Mouse (Mus musculus) liver, adult 2 months (tissue): ENCODE data around the gene Nrbf2. TPM values are rescaled to one million over a fixed set of nuclear protein-coding genes. Genes with fewer than 3 reads are reported as not detected.

Source experiments
- DNase-seq: peaks from one replicate; pipeline ENCODE4 v3.0.0-alpha.2; 2011; ENCODE audit warnings: low read depth, low spot score; ENCODE audit errors: extremely low read depth
- H3K27ac ChIP-seq: fragments of 200-500 bp; replicated peaks from 2 replicates; pipeline ENCODE4 v1.5.1; 2012; ENCODE audit warnings: low read depth, mild to moderate bottlenecking, control low read depth, inconsistent platforms, low read length; ENCODE audit not compliant: insufficient read depth
- H3K27me3 ChIP-seq: fragments of 200-500 bp; 2 replicates; pipeline ENCODE4 v1.6.1; 2012; ENCODE audit warnings: mild to moderate bottlenecking, moderate library complexity, low read length, inconsistent platforms; ENCODE audit not compliant: control insufficient read depth, insufficient read depth
- H3K36me3 ChIP-seq: fragments of 200-500 bp; 2 replicates; pipeline ENCODE4 v1.6.1; 2012; ENCODE audit warnings: low read length, inconsistent platforms; ENCODE audit not compliant: control insufficient read depth, insufficient read depth
- H3K4me1 ChIP-seq: fragments of 200-500 bp; 2 replicates; pipeline ENCODE4 v1.6.1; 2011; ENCODE audit warnings: low read length; ENCODE audit not compliant: control insufficient read depth, insufficient read depth
- H3K4me3 ChIP-seq: fragments of 200-500 bp; 2 replicates; pipeline ENCODE4 v1.5.1; 2011; ENCODE audit warnings: low read depth, mild to moderate bottlenecking, control low read depth, low read length, moderate library complexity; ENCODE audit not compliant: insufficient read depth
- H3K79me2 ChIP-seq: fragments of 200-500 bp; 2 replicates; pipeline ENCODE4 v1.6.1; 2012; ENCODE audit warnings: inconsistent platforms, mild to moderate bottlenecking, low read length, moderate library complexity; ENCODE audit not compliant: control insufficient read depth, insufficient read depth
- H3K9ac ChIP-seq: fragments of 200-500 bp; 2 replicates; pipeline ENCODE4 v1.6.1; 2012; ENCODE audit warnings: low read depth, mild to moderate bottlenecking, control low read depth, inconsistent platforms, low read length
- CTCF ChIP-seq: fragments of 200-500 bp; IDR thresholded peaks from 2 replicates; pipeline ENCODE4 v1.5.1; 2011; ENCODE audit warnings: low read depth, low read length, control low read depth
- POLR2A ChIP-seq: fragments of 200-500 bp; IDR thresholded peaks from 2 replicates; pipeline ENCODE4 v1.6.1; 2011; ENCODE audit warnings: low read length, control low read depth; ENCODE audit not compliant: insufficient read depth; ENCODE audit errors: extremely low read depth
- WGBS: fragments of 180-500 bp; shearing (Covaris S2); methylation state at CpG from one replicate; pipeline ENCODE4 v1.1.7; 2018; 5-methylcytosine and 5-hydroxymethylcytosine counted together
- polyA plus RNA-seq: library from polyadenylated mRNA; depleted of rRNA; stranded (reverse); fragments of >200 nt; gene quantifications from 2 replicates; pipeline ENCODE4 v1.2.3, GENCODE M21; 2012; rRNA removed
- total RNA-seq: library from RNA; depleted of rRNA; stranded (reverse); fragments of >200 nt; gene quantifications from 2 replicates; pipeline ENCODE4 v1.2.3, GENCODE M21; 2014; rRNA removed

Nrbf2 gene
- total and polyA plus RNA-seq, 2 experiments = 11.3 to 13.6 TPM

DNA sequence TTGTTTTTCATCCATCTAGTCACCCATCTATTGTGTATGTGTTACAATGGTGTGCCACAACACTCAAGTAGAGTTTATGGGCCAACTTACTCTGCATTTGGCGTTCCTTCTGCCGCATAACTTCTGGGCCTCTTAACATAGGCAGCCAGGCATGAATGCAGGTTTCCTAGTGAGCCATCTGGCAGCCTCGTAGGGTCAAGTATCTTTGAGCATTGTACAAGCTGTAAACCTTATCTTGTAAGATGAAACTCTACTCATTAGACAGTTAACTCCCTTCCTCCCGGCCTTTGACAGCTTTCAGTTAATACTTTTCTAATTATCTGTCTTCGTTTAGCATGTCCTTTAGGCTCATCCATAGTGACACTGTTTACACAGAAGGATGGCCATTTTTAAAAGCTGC is 63.8 kb downstream of the Nrbf2 start:
- H3K27ac ChIP-seq = no peak overlapping the region
- no peak overlapping the region for H3K9ac ChIP-seq
- H3K79me2 ChIP-seq = peaks cover 12% of the 10 kb centered on the region
- WGBS = 82% methylated on average over 5 of the region's 5 CpGs
- peaks cover 14% of the 10 kb centered on the region for H3K4me1 ChIP-seq
- TF ChIP-seq POLR2A (no peak), CTCF (no peak)
- no peak overlapping the region for H3K4me3 ChIP-seq
- peaks cover 53% of the 10 kb centered on the region for H3K36me3 ChIP-seq
- DNase-seq = no peak
- no peaks in the 10 kb centered on the region for H3K27me3 ChIP-seq

DNA sequence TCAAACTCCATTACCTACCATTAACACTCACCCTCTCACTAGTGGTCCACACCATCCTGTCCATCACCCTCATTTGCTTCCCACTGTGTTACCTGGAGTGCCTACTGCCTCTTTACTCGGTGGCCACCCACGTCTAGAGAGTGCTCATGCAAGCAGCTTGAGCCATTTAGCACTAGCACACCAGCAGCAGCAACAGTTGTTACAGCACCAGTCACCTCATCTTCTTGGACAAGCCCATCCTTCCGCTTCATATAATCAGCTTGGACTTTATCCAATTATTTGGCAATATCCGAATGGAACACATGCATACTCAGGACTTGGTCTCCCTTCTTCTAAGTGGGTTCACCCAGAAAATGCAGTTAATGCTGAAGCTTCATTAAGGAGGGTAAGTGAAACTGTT is 64.9 kb downstream of the Nrbf2 start:
- no peak overlapping the region for H3K27ac ChIP-seq
- no peak overlapping the region for H3K9ac ChIP-seq
- no peak overlapping the region for H3K4me3 ChIP-seq
- no peaks in the 10 kb centered on the region for H3K27me3 ChIP-seq
- peaks cover 55% of the 10 kb centered on the region for H3K36me3 ChIP-seq
- peaks cover 12% of the 10 kb centered on the region for H3K79me2 ChIP-seq
- 44% methylated on average over 4 of the region's 4 CpGs for WGBS
- DNase-seq = peak; percentile 52
- TF ChIP-seq CTCF = no peak
- TF ChIP-seq POLR2A = no peak
- peaks cover 5% of the 10 kb centered on the region for H3K4me1 ChIP-seq

- H3K4me1 ChIP-seq = peaks cover 7% of the 10 kb centered on the region; the same call in 1 of the 2 replicates
- H3K4me3 ChIP-seq = no peak overlapping the region
- no peak for DNase-seq
- no peak overlapping the region for H3K9ac ChIP-seq
- H3K36me3 ChIP-seq = peaks cover 48% of the 10 kb centered on the region
- TF ChIP-seq CTCF (no peak), POLR2A (no peak)
- no peak overlapping the region for H3K27ac ChIP-seq
- H3K27me3 ChIP-seq = no peaks in the 10 kb centered on the region
- WGBS = 95% methylated on average over 18 of the region's 18 CpGs
- H3K79me2 ChIP-seq = peaks cover 16% of the 10 kb centered on the region
Observed at GRCm38 (mm10) chr10:67218873-67219565, 66.1 kb downstream of the Nrbf2 start.

GRCm38 (mm10) chr10:67216872-67217271 is 68.2 kb downstream of the Nrbf2 start:
- WGBS = 47% methylated on average over 3 of the region's 3 CpGs
- H3K36me3 ChIP-seq = peaks cover 43% of the 10 kb centered on the region
- no peak overlapping the region for H3K27ac ChIP-seq
- H3K9ac ChIP-seq = no peak overlapping the region
- no peak overlapping the region for H3K4me3 ChIP-seq
- TF ChIP-seq CTCF (0 out of 2 replicates have a peak, but pooled peaks have one; percentile 33), POLR2A (no peak)
- no peaks in the 10 kb centered on the region for H3K27me3 ChIP-seq
- peak; percentile 32 for DNase-seq
- H3K79me2 ChIP-seq = peaks cover 24% of the 10 kb centered on the region
- H3K4me1 ChIP-seq = peaks cover 14% of the 10 kb centered on the region

Other genes with a start within 250 kb of the Nrbf2 start
- gene Jmjd1c, start 189.2 kb downstream of the Nrbf2 start, total RNA-seq = 44.8 and 48.3 TPM in 2 replicates
- gene Jmjd1c, start 189.2 kb downstream of the Nrbf2 start, polyA plus RNA-seq = 5.7 and 5.8 TPM in 2 replicates
- gene Reep3, start 188.4 kb downstream of the Nrbf2 start, total RNA-seq = 36.1 and 38.8 TPM in 2 replicates
- 21.6 and 24.8 TPM in 2 replicates for gene Reep3, start 188.4 kb downstream of the Nrbf2 start, polyA plus RNA-seq